Mouse (Mus musculus) heart, postnatal 0 days (tissue): ENCODE measurements at regions not wholly inside any gene's neighbourhood (a gene's known extent, or its start where the extent isn't known, plus 50 kb on each side); places are given as distances from the start of the nearest gene placed in this dataset.

ENCODE experiments used
- ATAC-seq: fragments of 200-750 bp; cut with Nextera tagmentation; 2 replicates; pipeline ENCODE4 v1.8.0; 2017; ENCODE audit warnings: low read depth, moderate number of reproducible peaks, moderate library complexity; ENCODE audit not compliant: insufficient read depth
- DNase-seq: peaks from one replicate; pipeline ENCODE4 v3.0.0-alpha.2; 2016; ENCODE audit warnings: low spot score
- H3K27ac ChIP-seq: fragments of 300-500 bp; sonication (generic); 2 replicates; pipeline ENCODE4 v1.5.1; 2014; ENCODE audit warnings: low read depth, mild to moderate bottlenecking
- H3K27me3 ChIP-seq: fragments of 300-500 bp; sonication (generic); 2 replicates; pipeline ENCODE4 v1.6.1; 2014; ENCODE audit warnings: low read length, mixed read lengths; ENCODE audit not compliant: control insufficient read depth, insufficient read depth
- H3K36me3 ChIP-seq: fragments of 300-500 bp; sonication (generic); replicated peaks from 2 replicates; pipeline ENCODE4 v1.6.1; 2014; ENCODE audit warnings: low read length, mixed read lengths; ENCODE audit not compliant: control insufficient read depth, insufficient read depth
- H3K4me1 ChIP-seq: fragments of 300-500 bp; sonication (generic); 2 replicates; pipeline ENCODE4 v1.6.1; 2014; ENCODE audit warnings: antibody characterized with exemption; ENCODE audit not compliant: control insufficient read depth, insufficient read depth
- H3K4me2 ChIP-seq: fragments of 300-500 bp; sonication (generic); 2 replicates; pipeline ENCODE4 v1.6.1; 2014; ENCODE audit warnings: low read depth, mild to moderate bottlenecking, low read length, moderate library complexity
- H3K4me3 ChIP-seq: fragments of 300-500 bp; sonication (generic); 2 replicates; pipeline ENCODE4 v1.5.1; 2014; ENCODE audit warnings: low read depth, low read length
- H3K9ac ChIP-seq: fragments of 300-500 bp; sonication (generic); replicated peaks from 2 replicates; pipeline ENCODE4 v1.6.1; 2014; ENCODE audit warnings: low read depth, low read length, mixed read lengths
- H3K9me3 ChIP-seq: fragments of 300-500 bp; sonication (generic); replicated peaks from 2 replicates; pipeline ENCODE4 v1.6.1; 2016; ENCODE audit warnings: low read length; ENCODE audit not compliant: control insufficient read depth
- CTCF ChIP-seq: IDR thresholded peaks from 2 replicates; pipeline ENCODE4 v1.5.1; 2016; ENCODE audit warnings: antibody characterized with exemption, control low read depth, low read depth
- EP300 ChIP-seq: IDR thresholded peaks from 2 replicates; pipeline ENCODE4 v1.6.1; 2016; ENCODE audit warnings: antibody characterized with exemption, low read depth
- WGBS: fragments of 180-500 bp; shearing (Covaris S2); extraction: QIAGEN DNeasy Blood & Tissue Kit; methylation state at CpG from one replicate; pipeline ENCODE4 v1.1.7; 2014; 5-methylcytosine and 5-hydroxymethylcytosine counted together

DNA sequence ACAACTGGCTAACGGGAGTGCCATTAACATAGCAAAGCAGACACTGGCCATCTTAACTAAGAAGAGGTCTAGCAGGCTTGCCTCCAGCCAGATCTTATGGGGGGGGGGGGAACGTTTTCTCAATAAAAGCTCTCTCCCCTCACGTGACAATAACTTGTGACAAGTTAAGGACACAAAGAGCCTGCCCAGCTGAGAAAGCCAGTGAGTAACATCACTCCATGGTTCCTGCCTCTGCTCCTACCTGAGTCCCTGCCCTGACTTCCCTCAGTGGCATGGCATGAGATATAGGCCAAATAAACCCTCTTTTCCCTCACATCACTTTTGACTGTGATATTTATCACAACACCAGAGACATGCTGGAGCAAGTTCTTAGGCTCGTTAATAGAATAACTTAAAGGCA lies 113.8 kb downstream of the Rchy1 start:
- Histone ChIP-seq H3K36me3 (no peaks in the 10 kb centered on the region), H3K4me2 (no peak overlapping the region), H3K9me3 (no peaks in the 10 kb centered on the region), H3K27ac (no peak overlapping the region), H3K27me3 (no peaks in the 10 kb centered on the region), H3K9ac (no peak overlapping the region), H3K4me3 (no peak overlapping the region), H3K4me1 (no peaks in the 10 kb centered on the region)
- WGBS, result 67% methylated on average over 4 of the region's 4 CpGs
- no peak for TF ChIP-seq EP300
- no peak for TF ChIP-seq CTCF
- ATAC-seq, result no peak
- no peak for DNase-seq

GRCm38 (mm10) chr5:91848528-91848927 lies 114.3 kb downstream of the Rchy1 start:
- Histone ChIP-seq H3K27ac (no peak overlapping the region), H3K4me1 (no peaks in the 10 kb centered on the region), H3K9me3 (no peaks in the 10 kb centered on the region), H3K9ac (no peak overlapping the region), H3K4me2 (no peak overlapping the region), H3K4me3 (no peak overlapping the region), H3K27me3 (no peaks in the 10 kb centered on the region), H3K36me3 (no peaks in the 10 kb centered on the region)
- TF ChIP-seq CTCF, result no peak
- no peak for TF ChIP-seq EP300
- ATAC-seq (no peak), DNase-seq (no peak)
- WGBS, result 84% methylated on average over 3 of the region's 3 CpGs

GRCm38 (mm10) chr5:91843044-91843443 lies 119.8 kb downstream of the Rchy1 start:
- 84% methylated on average over 4 of the region's 4 CpGs for WGBS
- no peaks in the 10 kb centered on the region for H3K36me3 ChIP-seq
- TF ChIP-seq EP300 (no peak), CTCF (no peak)
- H3K27me3 ChIP-seq, result no peaks in the 10 kb centered on the region
- H3K9me3 ChIP-seq, result no peaks in the 10 kb centered on the region
- DNase-seq (no peak), ATAC-seq (no peak)
- H3K4me1 ChIP-seq, result no peaks in the 10 kb centered on the region
- no peak overlapping the region for H3K27ac ChIP-seq
- no peak overlapping the region for H3K4me2 ChIP-seq
- H3K9ac ChIP-seq, result no peak overlapping the region
- no peak overlapping the region for H3K4me3 ChIP-seq

- TF ChIP-seq CTCF (no peak), EP300 (no peak)
- 78% methylated on average over 4 of the region's 4 CpGs for WGBS
- H3K4me3 ChIP-seq, result no peak overlapping the region
Observed at GRCm38 (mm10) chr5:91841066-91841465, 121.8 kb downstream of the Rchy1 start.

DNA sequence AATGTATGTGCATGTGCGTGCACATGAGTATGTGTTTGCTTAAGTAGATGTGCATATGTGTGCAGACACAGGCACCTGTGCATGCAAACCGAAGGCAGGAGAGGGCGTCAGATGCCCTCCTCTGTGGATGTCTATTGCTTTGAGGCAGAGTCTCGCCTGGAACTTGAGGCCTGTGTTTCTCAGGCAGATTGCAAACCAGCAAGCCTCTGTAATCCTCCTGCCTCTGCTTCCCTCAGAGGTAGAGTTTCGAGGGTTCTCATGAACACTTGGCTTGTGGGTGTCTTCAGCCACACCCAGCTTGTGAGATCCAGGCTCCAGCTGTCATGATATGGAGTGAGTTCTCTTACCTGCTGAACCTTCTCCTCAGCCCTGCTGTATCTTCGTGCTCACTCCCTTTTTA lies 134.4 kb downstream of the Rchy1 start:
- Histone ChIP-seq H3K27ac (no peak overlapping the region), H3K9me3 (no peaks in the 10 kb centered on the region), H3K4me2 (no peak overlapping the region), H3K36me3 (no peaks in the 10 kb centered on the region), H3K27me3 (no peaks in the 10 kb centered on the region), H3K4me3 (no peak overlapping the region), H3K9ac (no peak overlapping the region), H3K4me1 (no peaks in the 10 kb centered on the region)
- TF ChIP-seq CTCF, result no peak
- no peak for TF ChIP-seq EP300
- ATAC-seq, result no peak
- WGBS, result 82% methylated on average over 6 of the region's 6 CpGs
- no peak for DNase-seq

More at GRCm38 (mm10) chr5:91841066-91841465, 121.8 kb downstream of the Rchy1 start:
- ATAC-seq (no peak), DNase-seq (no peak)
- Histone ChIP-seq H3K27ac (no peak overlapping the region), H3K9ac (no peak overlapping the region), H3K9me3 (no peaks in the 10 kb centered on the region), H3K4me2 (no peak overlapping the region), H3K36me3 (no peaks in the 10 kb centered on the region), H3K4me1 (no peaks in the 10 kb centered on the region), H3K27me3 (no peaks in the 10 kb centered on the region)

- TF ChIP-seq EP300 (no peak), CTCF (no peak)
- ATAC-seq, result no peak
- 29% methylated on average over 1 of the region's 1 CpGs for WGBS
Observed at GRCm38 (mm10) chr5:91826636-91827035, 136.2 kb downstream of the Rchy1 start.

More at GRCm38 (mm10) chr5:91826636-91827035, 136.2 kb downstream of the Rchy1 start:
- Histone ChIP-seq H3K36me3 (no peaks in the 10 kb centered on the region), H3K9me3 (no peaks in the 10 kb centered on the region), H3K4me3 (no peak overlapping the region), H3K27ac (no peak overlapping the region), H3K4me2 (no peak overlapping the region), H3K27me3 (no peaks in the 10 kb centered on the region), H3K4me1 (no peaks in the 10 kb centered on the region), H3K9ac (no peak overlapping the region)
- DNase-seq, result no peak
